Mouse (Mus musculus): ENCODE data around the gene Ubr3.

GRCm38 (mm10) chr2:69903541-69903940 is 6.5 kb downstream of the Ubr3 start:
- TF ChIP-seq CTCF (IDR thresholded peaks at IDR 0.05; ENCODE audit: borderline replicate concordance, insufficient read depth, low read length) (no peak), POLR2A (IDR thresholded peaks at IDR 0.05; ENCODE audit: low read depth, low read length) (no peak)

Measured in embryonic fibroblast, embryonic 13.5 days (primary cell).